Mouse (Mus musculus) lung, postnatal 4 days (tissue): Measurements from ENCODE around the gene Mcam.
A peak's percentile ranks its signal among the peaks of the same experiment; 100 is the strongest.
"Not testable (repeated sequence)": the region's sequence is repeated elsewhere in the genome, so short reads cannot be mapped to it uniquely, and the experiment has no call there.

ENCODE experiments used
- DNase-seq, 2 experiments: peaks; one replicate each; pipeline ENCODE4 v3.0.0; 2021

Gene Mcam

GRCm38 (mm10) chr9:44109360-44110095, 24.7 kb upstream of the Mcam start:
- peak; percentile 73 to 84 for DNase-seq

- DNase-seq, result not testable (repeated sequence)
These were observed 22.4 kb upstream of the Mcam start for GRCm38 (mm10) chr9:44111909-44112308.

DNA sequence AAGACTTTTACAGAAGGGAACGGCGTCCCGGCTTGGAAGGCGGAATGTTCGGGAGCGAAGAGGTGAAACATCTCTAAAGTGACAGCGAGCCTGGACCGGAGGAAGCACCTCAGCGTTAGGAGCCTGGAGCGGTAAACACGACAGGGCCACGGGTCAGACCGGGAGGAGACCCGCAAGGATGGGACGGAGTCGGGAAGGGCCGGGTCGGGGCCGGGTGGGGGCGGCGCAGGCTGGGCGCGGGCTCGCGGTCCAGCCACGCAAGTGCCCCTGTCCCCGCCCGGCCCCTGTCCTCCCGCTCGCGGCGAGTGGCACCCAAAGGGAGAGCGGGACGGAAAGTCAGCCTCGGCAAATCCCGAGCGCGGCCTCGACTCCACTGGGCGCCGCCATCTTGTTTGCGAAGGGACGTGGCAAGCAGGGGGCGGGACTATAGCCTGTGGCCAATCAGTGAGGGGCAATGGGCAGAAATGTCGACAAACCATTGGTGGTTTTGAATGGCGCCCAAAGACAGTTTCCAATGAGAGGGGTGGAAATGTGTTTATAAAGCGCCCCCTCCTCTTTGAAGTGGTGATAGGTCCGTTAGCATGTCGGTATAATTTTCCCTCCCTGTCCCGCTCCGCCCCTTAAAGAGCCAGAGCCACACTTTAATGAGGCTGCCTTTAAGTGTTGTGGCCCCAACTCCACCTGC, 21.0 kb upstream of the Mcam start, which contains the start of the genes Gm49380 and Rnf26:
Gm49380 (minus strand) TSS at position 396 of the 685 bp plus-strand sequence.
Rnf26 (minus strand) TSS at position 413 of the 685 bp plus-strand sequence.
- peak; percentile 96 to 97 for DNase-seq

DNA sequence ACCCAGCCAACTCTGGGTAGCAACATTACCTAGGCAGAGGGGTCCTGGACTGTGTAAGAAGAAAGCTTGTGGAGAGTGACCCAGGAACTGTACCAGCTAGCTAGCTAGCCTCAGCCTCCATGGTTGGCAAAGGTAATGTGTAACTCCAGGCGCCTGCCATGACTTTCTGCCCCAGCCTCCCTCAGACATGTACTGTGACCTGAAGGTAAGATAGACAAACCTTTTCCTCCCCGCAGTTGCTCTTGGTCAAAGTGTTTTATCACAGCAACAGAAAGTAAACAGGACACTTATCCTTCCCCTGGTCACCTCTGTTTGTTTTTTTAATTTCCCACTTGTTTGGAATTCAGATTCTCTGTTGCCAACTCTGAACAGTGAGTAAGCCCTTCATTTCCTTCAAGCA, 19.8 kb upstream of the Mcam start:
- DNase-seq, result no peak

GRCm38 (mm10) chr9:44115599-44115998, 18.7 kb upstream of the Mcam start:
- DNase-seq, result no peak

GRCm38 (mm10) chr9:44116182-44116581, 18.1 kb upstream of the Mcam start:
- no peak for DNase-seq

- DNase-seq, result peak in 1 of 2 experiments; percentile 36
These were observed 15.3 kb upstream of the Mcam start for GRCm38 (mm10) chr9:44119011-44119410.

- DNase-seq, result no peak
These were observed 14.3 kb upstream of the Mcam start for GRCm38 (mm10) chr9:44119948-44120465.

- DNase-seq, result peak in 1 of 2 experiments; percentile 21
These were observed 10.0 kb upstream of the Mcam start for GRCm38 (mm10) chr9:44124317-44124716.

DNA sequence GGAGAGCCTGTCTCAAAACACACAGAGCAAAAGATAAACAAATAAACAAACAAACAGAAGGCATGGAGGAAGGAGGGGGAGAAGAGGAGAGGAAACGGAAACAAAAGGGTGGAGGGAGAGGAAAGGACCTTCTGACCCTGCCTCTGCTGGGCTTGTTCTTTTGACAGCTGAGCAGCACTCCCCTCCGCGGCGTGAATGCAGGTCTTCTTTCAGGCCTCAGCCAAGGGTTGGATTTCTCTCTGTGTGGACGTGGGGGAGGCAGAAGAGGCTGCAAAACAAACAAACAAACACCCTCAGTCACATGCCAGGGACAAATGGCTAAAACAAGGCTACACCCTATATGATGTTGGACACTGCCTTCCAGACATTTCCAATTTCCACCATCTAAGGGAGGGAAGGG, 9.2 kb upstream of the Mcam start:
- peak in 1 of 2 experiments; percentile 20 for DNase-seq

DNA sequence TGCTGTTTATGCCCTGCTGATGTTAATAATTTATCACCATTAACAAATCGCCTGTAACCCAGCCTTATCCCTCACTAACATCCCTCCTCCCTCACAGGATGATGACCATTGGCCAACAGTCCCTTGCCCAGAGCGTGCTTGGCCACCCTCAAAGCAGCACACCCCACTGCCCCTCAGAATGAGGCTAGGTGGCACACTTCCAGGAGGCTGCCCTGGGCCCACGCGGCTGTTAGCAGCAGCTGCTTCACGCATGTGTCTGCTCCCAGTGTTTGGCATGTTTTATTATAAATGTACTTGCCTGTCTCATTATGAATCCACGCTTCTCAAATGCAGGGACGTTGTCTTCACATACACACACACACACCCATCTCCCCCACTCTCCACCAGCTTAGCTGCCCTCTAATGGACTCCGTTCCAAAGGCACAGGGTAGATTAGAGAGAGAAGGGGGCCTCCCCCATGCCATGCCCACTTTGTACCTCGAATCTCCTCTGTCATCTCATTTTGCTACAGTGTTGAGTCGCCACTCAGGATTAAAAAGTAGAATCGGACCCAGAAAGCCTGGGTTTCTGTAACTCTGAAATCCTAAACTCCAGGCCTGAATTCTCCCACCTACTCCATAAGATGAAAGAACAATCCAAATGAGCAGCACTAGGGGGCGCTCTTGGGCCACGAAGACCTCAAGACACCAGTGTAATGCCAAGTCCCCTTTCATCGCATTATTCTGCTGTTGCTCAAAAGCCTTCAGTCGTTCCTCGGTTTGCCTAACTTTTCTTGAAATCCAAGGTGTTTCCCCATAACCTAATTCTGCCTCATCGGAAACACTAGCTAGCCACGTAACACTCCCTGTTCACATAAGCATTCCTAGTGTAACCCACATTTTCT, 8.5 kb upstream of the Mcam start:
- DNase-seq, result peak; percentile 79 to 91

DNA sequence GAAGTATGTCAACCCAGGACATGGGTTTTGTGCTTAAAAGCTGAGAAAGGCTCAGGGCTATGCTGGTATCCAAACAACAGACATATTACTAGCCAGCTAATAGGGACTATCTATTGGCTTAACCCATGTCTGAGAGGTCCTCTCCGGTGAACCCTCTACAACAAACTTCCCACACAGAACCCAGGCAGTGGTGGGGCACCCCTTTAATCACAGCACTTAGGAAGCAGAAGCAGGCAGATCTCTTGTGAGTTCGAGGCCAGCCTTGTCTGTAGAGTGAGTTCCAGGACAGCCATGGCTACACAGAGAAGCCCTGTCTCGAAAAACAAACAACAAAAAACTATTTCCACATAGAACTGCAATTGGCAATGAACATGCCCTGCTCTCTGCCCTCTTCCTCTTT, 7.5 kb upstream of the Mcam start:
- peak; percentile 23 to 34 for DNase-seq

DNA sequence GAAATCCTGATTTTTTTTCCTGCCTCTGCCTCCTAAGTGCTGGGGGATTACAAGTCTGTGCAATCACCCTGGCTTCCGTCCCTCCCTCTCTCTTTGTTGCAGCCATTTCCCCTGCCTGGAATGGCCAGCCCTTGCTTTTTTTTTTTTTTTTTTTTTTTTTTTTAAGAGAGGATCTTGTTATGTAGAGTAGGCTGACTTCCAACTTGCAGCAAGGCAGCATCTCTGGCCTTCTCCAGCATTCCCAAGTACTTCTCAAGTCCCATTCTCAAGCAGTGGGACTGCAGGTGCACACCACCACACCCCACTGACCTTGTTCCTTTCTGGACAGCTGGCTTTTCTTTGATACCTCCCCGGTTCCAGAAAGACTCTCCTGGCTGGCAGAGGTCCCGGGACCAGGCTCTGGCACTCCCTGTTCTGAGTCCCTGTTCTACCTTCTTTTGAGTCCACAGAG, 6.9 kb upstream of the Mcam start:
- peak; percentile 47 to 55 for DNase-seq

DNA sequence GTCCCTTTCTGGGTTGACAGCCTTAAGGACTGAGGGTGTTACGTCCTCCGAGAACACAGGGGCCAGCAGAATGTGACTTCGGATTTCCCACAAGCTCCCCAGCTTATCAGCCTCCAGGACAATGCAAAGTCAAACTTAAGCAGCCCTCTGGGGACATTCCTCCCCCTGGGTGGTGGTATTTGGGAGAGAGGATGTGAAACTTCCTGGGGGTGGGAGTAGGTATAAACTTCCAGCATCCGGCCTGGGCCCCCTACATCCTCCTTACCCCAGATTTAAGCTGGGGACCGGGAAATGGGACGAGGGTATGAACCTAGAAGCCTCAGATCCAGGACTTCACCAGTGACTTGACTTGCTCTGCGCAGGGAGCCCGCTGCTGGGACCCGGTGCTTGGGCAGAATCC, 4.6 kb upstream of the Mcam start:
- no peak for DNase-seq

- DNase-seq, result peak; percentile 88 to 94
These were observed 4.2 kb upstream of the Mcam start for GRCm38 (mm10) chr9:44130034-44130433.

GRCm38 (mm10) chr9:44130581-44131275, 3.5 kb upstream of the Mcam start:
- DNase-seq, result peak; percentile 75 to 85

- no peak for DNase-seq
These were observed 3.0 kb upstream of the Mcam start for GRCm38 (mm10) chr9:44131276-44131590.

- DNase-seq, result no peak
These were observed 2.1 kb upstream of the Mcam start for GRCm38 (mm10) chr9:44132200-44132599.

- peak in 1 of 2 experiments; percentile 17 for DNase-seq
These were observed 982 bp upstream of the Mcam start for GRCm38 (mm10) chr9:44133287-44133686.

DNA sequence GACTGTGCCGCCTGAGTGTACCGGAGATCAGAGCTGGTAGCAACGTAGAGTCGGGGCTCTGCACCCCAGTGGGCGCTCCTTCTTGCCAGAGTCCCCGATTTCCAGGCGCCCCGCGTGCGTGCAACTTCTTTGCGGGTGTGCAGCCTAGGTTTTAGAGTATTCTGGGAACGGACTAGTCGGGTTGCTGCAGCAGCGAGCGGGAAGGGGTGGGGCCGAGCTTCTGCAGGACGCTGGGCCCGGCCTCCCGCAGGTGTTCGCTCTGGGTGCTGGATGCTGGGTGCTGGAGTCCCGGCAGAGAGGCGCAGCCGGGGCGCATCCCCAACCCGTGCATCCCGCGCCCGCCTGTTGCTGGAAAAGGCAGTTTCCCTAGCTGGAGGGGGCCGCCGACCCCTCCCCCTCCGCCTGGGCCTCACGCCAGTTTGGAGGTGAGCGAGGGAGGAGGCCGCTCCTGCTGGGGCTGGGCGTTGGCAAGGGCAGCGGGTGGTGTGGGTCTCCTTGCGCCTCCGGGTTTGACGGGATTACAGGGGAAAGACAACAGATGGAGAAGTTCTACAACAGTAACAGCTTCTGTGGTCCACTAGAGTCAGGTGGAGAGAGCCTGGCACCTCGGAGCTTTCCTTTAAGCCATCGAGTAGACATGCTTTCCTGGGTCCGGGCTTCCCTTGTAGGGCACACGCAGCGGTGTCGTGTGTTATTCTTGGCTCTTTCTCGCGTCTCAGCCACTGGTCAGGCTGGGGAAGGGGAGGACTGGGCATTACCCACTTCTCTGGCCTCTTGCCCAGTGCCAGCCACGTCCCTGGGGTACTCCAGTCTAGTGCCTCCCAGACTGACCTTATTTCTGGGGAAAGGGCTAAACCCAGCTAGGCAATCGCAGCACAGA, 822 bp downstream of the Mcam start:
- peak; percentile 73 to 81 for DNase-seq

DNA sequence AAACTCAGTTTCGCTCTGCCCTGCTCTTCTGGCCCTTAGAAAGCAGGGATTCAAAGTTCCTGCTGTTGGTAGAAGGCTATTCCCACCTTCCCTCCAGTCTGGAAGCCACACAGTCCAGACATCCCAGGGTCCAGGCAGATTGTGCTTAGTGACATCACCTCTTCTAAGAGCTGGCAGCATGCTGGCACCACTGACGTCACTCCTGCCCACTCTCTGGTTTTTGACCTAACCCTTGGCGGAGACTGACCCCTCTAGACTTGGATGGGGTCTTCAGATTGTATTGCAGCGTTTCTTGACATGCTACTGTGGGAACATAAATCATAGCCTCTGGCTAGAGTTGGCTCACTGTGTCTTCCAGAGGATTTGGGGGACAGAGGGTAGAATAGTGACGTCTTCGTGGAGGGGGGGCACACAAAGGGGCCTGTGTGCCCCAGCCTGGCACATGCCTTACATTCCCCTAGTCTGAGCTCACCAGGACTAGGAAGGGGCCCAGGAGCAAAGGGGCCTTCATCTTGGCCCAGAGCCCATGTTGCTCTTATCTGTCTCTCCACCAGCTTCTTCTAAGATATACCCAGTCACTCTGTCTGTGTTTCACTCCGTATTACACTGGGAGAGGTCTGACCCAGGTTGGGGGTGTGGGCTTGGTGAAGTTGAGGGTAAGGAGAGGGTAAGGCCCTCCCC, 1.6 kb downstream of the Mcam start:
- DNase-seq, result peak; percentile 39 to 46
